Mouse (Mus musculus) G1E (cell line): ENCODE measurements at regions not wholly inside any gene's neighbourhood (a gene's known extent, or its start where the extent isn't known, plus 50 kb on each side); places are given as distances from the start of the nearest gene placed in this dataset.
"Not testable (repeated sequence)": the region's sequence is repeated elsewhere in the genome, so short reads cannot be mapped to it uniquely, and the experiment has no call there.

Experiments used
- ATAC-seq: 2 replicates; pipeline ENCODE4 v1.8.0; 2016; ENCODE audit warnings: mild to moderate bottlenecking; ENCODE audit not compliant: insufficient number of reproducible peaks, poor library complexity, low FRiP score, severe bottlenecking; ENCODE audit errors: extremely low read depth
- DNase-seq: peaks from one replicate; pipeline ENCODE4 v3.0.0; 2012; ENCODE audit warnings: low spot score
- H3K27me3 ChIP-seq: 2 replicates; pipeline ENCODE4 v1.6.1; 2012; ENCODE audit warnings: mild to moderate bottlenecking, low read length, inconsistent platforms; ENCODE audit not compliant: insufficient read depth
- H3K36me3 ChIP-seq: replicated peaks from 2 replicates; pipeline ENCODE3; 2012; ENCODE audit warnings: mild to moderate bottlenecking, inconsistent platforms
- H3K4me1 ChIP-seq: 2 replicates; pipeline ENCODE4 v1.6.1; 2012; ENCODE audit warnings: low read depth, low read length, inconsistent platforms, mixed read lengths; ENCODE audit not compliant: insufficient read depth
- H3K4me3 ChIP-seq: 2 replicates; pipeline ENCODE4 v1.5.1; 2012; ENCODE audit warnings: low read depth, mild to moderate bottlenecking, inconsistent platforms, low read length, moderate library complexity, mixed read lengths
- H3K9me3 ChIP-seq: replicated peaks from 2 replicates; pipeline ENCODE4 v1.6.1; 2012; ENCODE audit warnings: inconsistent platforms
- CTCF ChIP-seq: IDR thresholded peaks from 2 replicates; pipeline ENCODE4 v1.5.1; 2012; ENCODE audit warnings: low read depth, low read length, inconsistent platforms, mixed read lengths
- GATA1 ChIP-seq: IDR thresholded peaks from 2 replicates; pipeline ENCODE4 v1.6.1; 2012; ENCODE audit warnings: borderline replicate concordance, low read length, inconsistent platforms, mixed read lengths
- GATA2 ChIP-seq: IDR thresholded peaks from 2 replicates; pipeline ENCODE4 v1.6.1; 2012; ENCODE audit warnings: low read depth, low read length, inconsistent platforms, borderline replicate concordance
- POLR2AphosphoS5 ChIP-seq: IDR thresholded peaks from 2 replicates; pipeline ENCODE4 v1.6.1; 2012; ENCODE audit warnings: low read depth, low read length, inconsistent platforms; ENCODE audit not compliant: insufficient replicate concordance
- TAL1 ChIP-seq: conservative IDR thresholded peaks from 2 replicates; pipeline ENCODE4 v1.6.1; 2012; ENCODE audit warnings: low read depth, low read length, inconsistent platforms, mixed read lengths

GRCm38 (mm10) chr5:91860489-91860888, 102.4 kb downstream of the Rchy1 start:
- no peaks in the 10 kb centered on the region for H3K36me3 ChIP-seq
- H3K9me3 ChIP-seq, result no peaks in the 10 kb centered on the region
- no peaks in the 10 kb centered on the region for H3K27me3 ChIP-seq
- ATAC-seq (no peak), DNase-seq (no peak)
- no peak for TF ChIP-seq GATA2
- H3K4me3 ChIP-seq, result no peak overlapping the region
- H3K4me1 ChIP-seq, result peaks cover 13% of the 10 kb centered on the region

- Histone ChIP-seq H3K4me3 (no peak overlapping the region), H3K36me3 (no peaks in the 10 kb centered on the region), H3K9me3 (no peaks in the 10 kb centered on the region), H3K27me3 (no peaks in the 10 kb centered on the region), H3K4me1 (peaks cover 36% of the 10 kb centered on the region)
- TF ChIP-seq CTCF (no peak), TAL1 (no peak), POLR2AphosphoS5 (no peak), GATA2 (no peak), GATA1 (no peak)
- ATAC-seq, result no peak
- no peak for DNase-seq
Observed at GRCm38 (mm10) chr5:91852330-91852729, 110.5 kb downstream of the Rchy1 start.

GRCm38 (mm10) chr5:91850862-91851569, 111.9 kb downstream of the Rchy1 start:
- Histone ChIP-seq H3K4me3 (peak overlapping the region; percentile 42; the same call in 1 of the 2 replicates), H3K4me1 (peaks cover 36% of the 10 kb centered on the region)
- ATAC-seq (peak; percentile 77), DNase-seq (peak; percentile 27)
- H3K27me3 ChIP-seq, H3K9me3 ChIP-seq, H3K36me3 ChIP-seq: not testable (repeated sequence)

- ATAC-seq, result 0 out of 2 replicates have a peak, but pooled peaks have one; percentile 31
- H3K36me3 ChIP-seq, result no peaks in the 10 kb centered on the region
- peaks cover 36% of the 10 kb centered on the region for H3K4me1 ChIP-seq
- no peak overlapping the region; the same call in 1 of the 2 replicates for H3K4me3 ChIP-seq
- no peak for DNase-seq
- TF ChIP-seq POLR2AphosphoS5, result no peak
- no peak for TF ChIP-seq GATA2
- TF ChIP-seq CTCF, result no peak
- TF ChIP-seq GATA1, result no peak
- TF ChIP-seq TAL1, result no peak
- H3K9me3 ChIP-seq, result no peaks in the 10 kb centered on the region
- H3K27me3 ChIP-seq, result no peaks in the 10 kb centered on the region
Observed at GRCm38 (mm10) chr5:91850440-91850839, 112.4 kb downstream of the Rchy1 start.

GRCm38 (mm10) chr5:91849533-91849932, 113.3 kb downstream of the Rchy1 start:
- TF ChIP-seq CTCF (no peak), POLR2AphosphoS5 (no peak), GATA2 (no peak), GATA1 (no peak), TAL1 (no peak)
- ATAC-seq, result no peak
- peaks cover 36% of the 10 kb centered on the region for H3K4me1 ChIP-seq
- no peaks in the 10 kb centered on the region for H3K36me3 ChIP-seq
- no peak for DNase-seq
- no peaks in the 10 kb centered on the region for H3K27me3 ChIP-seq
- no peak overlapping the region for H3K4me3 ChIP-seq
- H3K9me3 ChIP-seq, result no peaks in the 10 kb centered on the region

- ATAC-seq, result no peak
- Histone ChIP-seq H3K9me3 (no peaks in the 10 kb centered on the region), H3K4me1 (peaks cover 36% of the 10 kb centered on the region), H3K27me3 (no peaks in the 10 kb centered on the region), H3K36me3 (no peaks in the 10 kb centered on the region), H3K4me3 (no peak overlapping the region)
- TF ChIP-seq GATA1 (no peak), POLR2AphosphoS5 (no peak), GATA2 (no peak), TAL1 (no peak), CTCF (no peak)
- no peak for DNase-seq
Observed at GRCm38 (mm10) chr5:91849114-91849513, 113.8 kb downstream of the Rchy1 start.

GRCm38 (mm10) chr5:91848528-91848927, 114.3 kb downstream of the Rchy1 start:
- H3K27me3 ChIP-seq, result no peaks in the 10 kb centered on the region
- DNase-seq (no peak), ATAC-seq (no peak)
- no peak for TF ChIP-seq GATA1
- no peak for TF ChIP-seq TAL1
- no peak for TF ChIP-seq GATA2
- TF ChIP-seq CTCF, result no peak
- TF ChIP-seq POLR2AphosphoS5, result no peak
- no peak overlapping the region for H3K4me3 ChIP-seq
- no peaks in the 10 kb centered on the region for H3K9me3 ChIP-seq
- peaks cover 36% of the 10 kb centered on the region for H3K4me1 ChIP-seq
- no peaks in the 10 kb centered on the region for H3K36me3 ChIP-seq
